Mouse (Mus musculus) retina, embryonic 14.5 days (tissue): ENCODE data around the gene Fuom.
"Not testable (repeated sequence)": the region's sequence is repeated elsewhere in the genome, so short reads cannot be mapped to it uniquely, and the experiment has no call there.

ENCODE experiments used
- DNase-seq: peaks from one replicate; pipeline ENCODE4 v3.0.0-alpha.2; 2015; ENCODE audit warnings: low spot score

Fuom gene

DNA sequence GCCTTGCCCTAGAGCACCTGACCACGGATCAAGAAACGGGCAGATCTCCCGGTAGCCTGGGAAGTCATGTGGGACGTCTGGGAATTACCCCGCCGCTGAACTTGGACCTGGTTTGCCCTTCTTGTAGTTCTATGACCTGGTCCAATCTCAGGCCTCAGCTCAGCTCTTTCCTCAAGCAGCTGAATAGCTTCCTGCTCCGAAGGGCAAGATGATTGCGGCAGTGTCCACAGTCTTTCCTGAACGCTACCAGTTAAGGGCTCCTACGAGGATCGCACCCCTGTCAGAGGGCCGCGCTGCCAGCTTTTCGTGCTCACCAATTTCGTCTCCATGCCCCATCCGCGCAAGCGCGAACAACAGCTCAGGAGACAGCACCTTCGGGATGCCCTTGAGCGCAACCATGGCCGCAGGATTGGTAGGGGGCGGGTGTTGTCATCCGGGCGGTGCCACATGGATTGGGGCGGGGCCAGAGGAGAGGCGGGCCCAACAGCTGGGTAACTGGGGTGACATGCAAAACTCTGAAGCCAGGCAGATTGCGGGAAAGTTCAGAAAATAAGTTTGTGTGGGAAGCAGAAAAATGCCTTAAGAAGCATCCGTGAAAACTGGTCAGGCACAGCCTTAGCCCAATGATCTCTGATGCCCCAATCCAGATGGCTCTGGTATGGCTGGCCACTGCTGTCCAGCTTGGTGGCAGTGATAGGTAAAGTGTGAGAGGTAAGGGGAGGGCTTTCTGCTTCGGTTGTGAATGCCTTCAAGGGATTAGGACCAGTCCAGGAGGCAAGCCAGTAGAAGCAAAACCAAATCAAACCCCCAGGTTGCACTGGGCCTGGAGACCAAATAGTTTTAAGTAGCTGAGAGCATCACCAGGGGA lies at the start of gene Fuom:
Gene Fuom (minus strand): TSS at position 449 of the 868 bp plus-strand sequence.
- peak; percentile 82 for DNase-seq

DNA sequence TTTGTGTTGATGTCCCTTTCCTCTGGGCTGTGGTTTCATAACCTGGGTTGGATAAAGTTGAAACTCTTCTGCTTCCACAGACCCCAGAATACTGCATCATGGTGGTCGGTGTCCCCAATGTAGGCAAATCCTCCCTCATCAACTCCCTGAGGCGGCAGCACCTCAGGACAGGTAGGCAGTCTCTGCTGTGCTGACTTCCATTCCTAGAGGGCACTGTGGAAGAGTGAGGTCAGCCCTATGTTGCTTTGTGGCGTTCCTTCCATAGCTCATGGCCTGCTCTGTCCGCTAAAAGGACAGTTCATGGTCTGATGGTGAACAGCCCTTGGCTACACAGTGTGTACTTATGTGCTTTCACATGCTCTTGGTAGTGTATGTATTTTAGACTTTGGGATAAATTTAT lies 42.3 kb upstream of the Fuom start:
- DNase-seq: no peak

DNA sequence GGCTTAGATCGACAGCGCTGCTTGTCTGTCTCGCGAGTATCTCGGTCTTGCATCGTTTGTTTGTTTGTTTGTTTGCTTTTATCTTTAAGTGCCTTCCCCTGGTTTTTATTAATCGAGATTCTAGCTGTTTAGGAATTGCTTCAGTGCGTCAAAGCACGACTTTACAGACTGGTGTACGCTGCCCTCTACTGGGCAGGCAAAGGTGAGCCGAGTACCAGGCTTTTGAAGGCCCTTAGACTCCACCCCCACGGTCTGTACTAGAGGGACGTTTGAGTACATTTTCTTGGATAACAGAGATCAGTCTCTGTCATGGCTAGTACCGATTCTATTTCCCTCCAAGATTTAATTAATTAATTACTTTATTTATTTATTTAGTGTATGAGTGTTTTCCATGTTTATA lies 39.1 kb upstream of the Fuom start:
- peak; percentile 80 for DNase-seq

DNA sequence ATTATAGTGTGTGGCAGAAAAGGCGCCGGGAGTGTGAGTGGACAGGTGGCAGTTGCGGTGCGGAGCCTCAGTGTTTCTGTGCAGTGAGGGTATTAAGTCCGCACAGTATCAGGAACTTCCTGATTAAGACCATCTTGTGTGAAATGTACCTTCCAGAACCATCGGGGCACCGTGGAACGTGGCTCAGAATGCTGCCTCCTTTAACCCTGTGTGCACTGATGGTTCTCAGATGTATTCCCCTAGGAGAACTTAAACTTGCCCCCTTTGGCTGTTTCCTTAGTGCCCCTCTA lies 35.7 kb upstream of the Fuom start:
- no peak for DNase-seq

DNA sequence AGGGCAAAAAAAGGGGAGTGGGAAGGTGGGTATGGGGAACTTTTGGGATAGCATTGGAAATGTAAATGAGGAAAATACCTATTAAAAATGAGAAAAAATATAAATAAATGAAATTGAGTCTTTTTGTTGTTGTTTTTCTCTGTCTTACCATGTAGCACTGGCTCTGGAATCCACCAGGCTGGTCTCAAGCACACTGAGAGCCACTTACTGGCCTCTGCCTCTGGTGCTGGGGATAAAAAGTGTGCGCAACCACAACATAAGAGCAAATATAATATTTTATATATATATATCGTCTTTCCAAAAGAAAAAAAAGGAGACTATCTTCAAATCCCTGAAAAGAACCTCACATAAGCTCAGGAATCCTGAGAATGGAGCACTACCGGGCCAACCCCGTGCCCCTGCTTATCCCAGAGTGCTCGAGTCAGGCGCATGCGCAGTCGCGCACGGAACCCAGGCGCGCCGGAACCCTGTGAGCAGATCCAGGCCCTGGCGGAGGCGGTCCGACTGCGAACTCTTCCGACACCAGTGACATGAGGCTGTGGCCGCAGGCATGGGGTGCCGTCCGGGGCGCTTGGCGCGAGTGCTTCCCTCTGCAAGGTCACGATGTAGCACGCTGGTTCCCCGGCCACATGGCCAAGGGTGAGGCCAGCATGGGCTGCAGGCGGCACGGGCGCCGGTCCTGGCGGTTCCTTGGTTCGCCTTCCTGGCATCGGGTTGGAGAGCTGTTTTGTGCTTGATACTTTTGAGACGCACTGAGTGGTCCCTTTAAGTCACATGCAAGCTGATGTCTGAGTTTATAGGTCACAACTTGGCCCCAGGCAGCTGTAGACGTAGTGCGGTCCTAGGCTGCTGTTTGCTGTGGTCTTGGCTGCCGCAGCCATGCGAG lies 35.1 kb upstream of the Fuom start, which contains the start of gene Mtg1:
Gene Mtg1 (plus strand): TSS at position 430 of the 886 bp plus-strand sequence.
- peak; percentile 93 for DNase-seq

DNA sequence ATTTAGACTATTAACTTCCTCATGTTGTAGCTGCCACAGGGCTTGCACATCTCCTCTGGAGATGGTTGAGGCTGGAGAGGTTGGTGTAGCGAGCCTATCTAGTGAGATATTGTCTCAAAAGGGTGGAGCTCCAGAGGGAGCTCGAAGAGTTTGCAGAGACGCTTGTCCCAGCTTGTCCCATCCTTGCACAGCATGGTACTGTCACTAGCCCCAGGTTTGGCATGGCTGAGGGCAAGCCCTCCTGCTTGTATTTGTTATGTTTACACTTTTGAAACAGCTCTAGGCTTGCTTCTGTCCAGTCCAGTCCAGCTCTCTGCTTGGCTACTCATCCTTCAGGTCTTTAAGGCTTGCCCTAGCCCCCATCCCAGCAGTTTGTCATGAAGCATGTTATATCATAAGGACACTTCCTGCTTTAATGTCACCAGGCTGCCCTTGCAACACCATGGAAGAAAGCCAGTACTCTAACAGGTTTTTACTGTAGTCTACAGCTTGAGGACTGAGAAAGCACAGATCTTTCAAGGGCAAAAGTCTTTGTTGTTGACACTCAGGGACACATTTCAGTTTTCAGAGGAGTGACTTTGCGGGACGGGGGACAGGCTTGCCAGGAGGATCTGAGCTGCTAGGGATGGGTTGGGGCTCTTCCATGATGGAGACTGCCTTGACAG lies 33.0 kb upstream of the Fuom start:
- DNase-seq: no peak

DNA sequence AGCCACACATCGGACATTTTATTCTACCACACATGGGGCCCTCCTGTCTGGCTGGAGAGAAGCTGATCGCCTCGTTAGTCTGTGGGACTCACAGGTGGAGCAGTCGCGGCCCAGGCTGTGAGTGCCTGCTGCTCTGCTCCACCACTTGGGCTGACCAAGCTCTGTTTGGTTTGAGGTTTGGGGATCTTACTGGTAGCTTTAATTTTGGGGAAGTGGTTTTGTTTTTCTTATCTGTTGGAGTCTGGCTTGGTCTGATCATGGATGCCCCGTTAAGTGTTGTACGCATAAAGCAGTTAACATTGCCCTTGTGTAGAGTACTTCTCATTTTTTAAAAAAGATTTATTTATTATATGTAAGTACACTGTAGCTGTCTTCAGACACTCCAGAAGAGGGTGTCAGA lies 31.8 kb upstream of the Fuom start:
- not testable (repeated sequence) for DNase-seq

DNA sequence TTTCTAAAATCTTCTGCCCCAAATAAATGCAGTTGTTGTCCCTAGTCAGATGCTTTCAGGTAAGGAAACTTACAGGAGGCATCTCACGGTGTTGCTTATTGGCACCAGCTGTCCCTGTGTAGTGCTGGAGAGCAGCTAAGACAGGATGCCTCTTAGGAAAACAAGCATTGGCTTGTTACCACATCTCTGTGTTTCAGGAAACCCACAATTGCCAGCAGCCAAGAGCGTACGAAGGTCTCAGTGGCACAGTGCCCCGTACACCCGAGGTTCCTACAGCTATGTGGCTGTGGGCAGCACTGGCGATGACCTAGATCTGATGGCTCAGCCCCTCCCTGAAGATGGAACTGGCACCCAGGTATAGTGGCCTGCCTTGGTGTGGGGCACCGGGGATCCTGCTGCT lies 29.9 kb upstream of the Fuom start:
- not testable (repeated sequence) for DNase-seq

DNA sequence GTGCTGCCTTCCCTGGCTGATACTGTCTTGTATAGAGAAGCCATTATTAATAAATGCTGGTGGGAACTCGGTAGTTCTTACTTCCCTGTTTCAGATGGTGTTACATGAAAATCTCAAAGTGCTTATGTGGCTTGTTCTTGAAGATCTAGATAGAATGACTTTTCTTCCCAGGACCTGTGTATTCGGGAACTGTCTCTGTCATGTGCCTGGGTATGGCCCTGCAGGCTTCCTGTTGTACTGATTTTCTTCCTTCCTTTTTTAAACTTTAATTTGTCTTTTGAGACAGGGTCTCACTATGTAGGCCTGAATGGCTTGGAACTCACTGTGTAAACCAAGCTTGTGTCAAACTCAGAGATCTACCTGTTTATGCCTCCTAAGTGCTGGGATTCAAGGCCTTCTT lies 25.7 kb upstream of the Fuom start:
- DNase-seq: no peak

DNA sequence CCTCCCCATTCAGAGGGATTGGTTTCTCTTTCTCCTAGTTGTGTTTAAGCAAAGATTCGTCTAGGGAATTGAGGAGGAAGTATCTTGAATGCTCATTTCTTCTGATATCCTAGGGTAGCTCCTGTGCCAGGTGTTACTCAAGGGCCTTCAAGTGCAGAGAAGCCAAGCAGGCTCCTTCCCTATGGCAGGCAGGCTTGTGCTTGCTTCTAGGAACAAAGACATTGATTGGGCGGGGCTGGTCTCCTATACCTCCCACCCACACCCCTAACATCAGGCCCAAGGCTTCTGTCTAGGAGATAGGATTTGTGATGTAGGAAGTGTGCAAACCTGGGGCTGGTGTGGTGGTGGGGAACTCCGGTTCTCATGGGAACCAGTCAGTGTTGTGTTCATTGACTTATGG lies 24.7 kb upstream of the Fuom start:
- DNase-seq: no peak

DNA sequence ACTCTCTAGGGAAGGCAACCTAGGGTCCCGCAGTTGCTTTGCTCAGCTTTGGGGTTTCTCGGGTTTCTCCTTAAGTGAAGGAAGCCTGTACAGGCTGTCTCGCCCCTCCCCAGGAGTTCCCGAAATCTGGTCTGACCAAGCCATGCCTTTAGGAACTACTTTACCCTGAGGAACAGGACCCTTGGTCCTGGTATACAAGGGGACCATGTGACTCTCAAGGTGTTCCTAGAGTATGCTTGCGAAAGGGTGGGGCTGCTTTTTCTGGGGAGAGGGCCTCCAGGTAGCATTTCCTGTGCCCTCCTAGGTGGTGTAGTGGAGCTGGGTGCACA lies 23.7 kb upstream of the Fuom start:
- DNase-seq: no peak

DNA sequence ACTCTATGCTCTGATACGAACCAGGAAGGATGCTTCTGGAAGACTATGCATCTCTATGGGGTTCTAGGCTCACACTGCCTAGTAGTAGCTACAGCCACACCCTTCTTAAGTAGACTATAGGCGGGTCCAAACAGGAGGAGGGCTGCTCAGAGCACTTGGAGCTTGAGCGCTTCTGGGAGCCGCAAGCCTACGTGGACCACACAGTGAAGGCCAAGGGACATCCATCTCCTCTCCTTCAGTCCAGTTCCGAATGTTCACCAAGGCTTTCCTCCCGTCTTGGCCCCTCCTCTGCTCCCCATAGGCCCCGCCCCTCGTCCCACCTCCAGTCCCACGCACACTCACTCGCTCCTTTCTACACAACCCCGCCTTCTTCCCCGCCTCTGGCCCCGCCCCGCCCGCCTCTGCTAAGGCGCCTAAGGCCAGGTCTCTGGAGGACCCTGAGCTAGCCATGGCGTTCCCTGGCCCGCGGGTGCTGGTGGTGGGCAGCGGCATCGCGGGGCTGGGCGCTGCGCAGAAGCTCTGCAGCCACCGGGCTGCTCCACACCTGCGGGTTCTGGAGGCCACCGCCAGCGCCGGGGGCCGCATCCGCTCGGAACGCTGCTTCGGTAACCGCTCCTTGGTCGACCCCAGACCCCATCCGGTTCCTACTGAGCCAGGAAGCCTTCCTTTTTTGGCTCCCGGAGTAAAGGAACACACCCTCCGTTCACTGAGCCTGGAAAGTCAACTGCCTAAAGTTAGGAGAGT lies 23.2 kb upstream of the Fuom start:
- DNase-seq: peak; percentile 88

DNA sequence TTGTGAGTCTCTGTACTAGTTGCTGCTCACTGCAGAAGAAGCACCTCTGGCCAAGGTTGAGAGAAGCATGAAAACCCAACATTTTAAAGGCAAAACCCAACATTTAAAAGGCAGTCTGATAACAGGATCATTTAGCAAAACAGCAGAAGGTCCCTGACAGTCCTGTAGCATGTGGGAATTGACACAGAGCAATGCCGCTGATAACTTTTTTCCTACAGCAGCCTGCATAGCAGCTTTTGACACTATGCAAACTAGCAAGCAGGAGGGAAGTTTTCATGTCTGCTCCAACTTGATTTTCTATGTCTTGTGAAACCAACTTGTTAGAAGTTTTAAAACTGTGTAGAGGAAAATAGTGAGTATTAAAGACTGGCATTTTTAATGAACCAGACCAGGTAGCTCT lies 22.1 kb upstream of the Fuom start:
- no peak for DNase-seq

DNA sequence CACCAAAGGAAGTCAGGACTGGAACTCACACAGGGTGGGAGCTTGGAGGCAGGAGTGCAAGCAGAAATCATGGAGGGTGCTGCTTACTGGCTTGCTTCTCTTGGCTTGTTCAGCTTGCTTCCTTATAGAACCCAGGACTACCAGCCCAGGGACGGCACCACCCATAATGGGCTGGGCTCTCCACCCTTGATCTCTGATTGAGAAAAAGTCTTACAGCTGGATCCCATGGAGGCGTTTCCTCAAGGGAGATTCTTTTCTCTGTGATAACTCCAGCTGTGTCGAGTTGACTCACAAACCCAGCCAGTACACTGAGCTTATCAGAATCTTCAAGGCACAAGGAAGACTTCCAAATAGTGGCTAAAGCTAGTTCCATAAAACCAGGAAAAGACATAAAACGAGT lies 20.5 kb upstream of the Fuom start:
- DNase-seq: no peak

DNA sequence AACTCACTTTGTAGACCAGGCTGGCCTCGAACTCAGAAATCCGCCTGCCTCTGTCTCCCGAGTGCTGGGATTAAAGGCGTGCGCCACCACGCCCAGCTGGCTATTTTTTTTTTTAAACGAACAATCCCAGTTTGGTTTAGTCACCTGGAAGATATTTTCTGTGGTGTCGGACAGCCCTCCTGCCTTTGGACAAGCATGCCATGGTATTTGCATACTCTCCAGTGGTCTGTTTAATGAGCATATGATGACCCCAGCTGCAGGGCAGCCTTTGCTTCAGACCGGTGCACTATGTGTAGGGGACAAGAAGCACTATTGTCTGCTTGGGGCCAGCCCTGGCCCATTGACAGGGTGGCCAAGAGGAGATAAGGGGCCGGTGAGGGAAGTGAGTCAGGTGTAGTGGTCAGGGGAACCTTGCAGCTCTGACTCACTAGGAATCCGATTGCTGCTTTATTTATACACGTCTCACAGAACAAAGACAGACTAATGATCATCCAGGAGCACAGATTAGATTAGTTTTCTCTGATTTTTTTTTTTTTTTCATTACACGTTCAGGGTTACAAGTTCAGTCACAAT lies 19.2 kb upstream of the Fuom start:
- DNase-seq: no peak

DNA sequence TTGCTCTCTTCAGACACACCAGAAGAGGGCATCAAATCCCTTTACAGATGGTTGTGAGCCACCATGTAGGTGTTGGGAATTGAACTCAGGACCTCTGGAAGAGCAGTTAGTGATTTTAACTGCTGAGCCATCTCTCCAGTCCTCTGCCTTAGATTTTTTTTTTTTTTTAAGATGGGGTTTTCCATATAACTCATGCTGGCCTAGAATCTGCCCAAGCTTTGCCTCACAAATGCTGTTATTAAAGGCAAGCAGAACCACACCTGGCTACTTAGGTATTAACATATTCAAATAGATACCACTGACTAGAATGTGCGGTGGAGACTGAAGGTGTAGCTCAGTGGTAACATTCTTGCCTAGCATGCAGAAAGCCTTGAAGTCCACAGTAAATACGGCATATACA lies 18.2 kb upstream of the Fuom start:
- DNase-seq: no peak

DNA sequence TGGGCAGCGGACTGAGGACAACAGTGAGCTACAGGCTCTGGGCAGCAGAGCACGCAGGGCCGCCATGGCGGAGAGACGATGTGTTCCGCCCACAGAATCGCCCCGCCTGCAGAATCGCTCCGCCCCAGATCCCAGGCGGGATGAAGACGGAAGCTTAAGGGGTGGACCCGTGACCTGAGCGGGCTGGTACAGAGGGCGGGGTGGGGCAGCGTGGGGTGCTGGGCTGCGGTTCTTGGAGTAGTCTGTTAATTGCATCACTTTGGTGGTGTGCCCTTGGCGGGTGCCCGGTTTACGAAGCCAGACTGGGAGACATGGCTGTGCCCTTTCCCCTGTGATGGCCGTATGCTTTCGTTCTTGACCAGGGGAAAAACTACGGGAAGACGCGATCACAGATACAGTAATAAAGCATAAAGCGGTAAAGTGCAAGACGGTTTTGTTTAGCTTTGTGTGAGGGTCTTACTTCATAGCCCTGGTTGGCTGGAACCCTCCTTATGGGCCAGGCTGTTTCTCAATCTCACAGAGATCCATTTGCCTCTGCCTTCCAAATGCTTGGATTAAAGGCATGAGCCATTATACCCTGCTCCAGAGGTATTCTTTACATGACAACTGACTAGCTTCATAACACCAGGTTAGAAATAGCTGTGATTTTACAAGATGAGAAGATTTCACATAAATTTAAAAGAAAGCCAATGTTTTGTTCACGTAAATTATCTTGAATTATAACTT lies 14.3 kb upstream of the Fuom start, which contains the start of gene Echs1:
Gene Echs1 (minus strand): TSS at position 148 of the 726 bp plus-strand sequence.
- DNase-seq: peak; percentile 85

DNA sequence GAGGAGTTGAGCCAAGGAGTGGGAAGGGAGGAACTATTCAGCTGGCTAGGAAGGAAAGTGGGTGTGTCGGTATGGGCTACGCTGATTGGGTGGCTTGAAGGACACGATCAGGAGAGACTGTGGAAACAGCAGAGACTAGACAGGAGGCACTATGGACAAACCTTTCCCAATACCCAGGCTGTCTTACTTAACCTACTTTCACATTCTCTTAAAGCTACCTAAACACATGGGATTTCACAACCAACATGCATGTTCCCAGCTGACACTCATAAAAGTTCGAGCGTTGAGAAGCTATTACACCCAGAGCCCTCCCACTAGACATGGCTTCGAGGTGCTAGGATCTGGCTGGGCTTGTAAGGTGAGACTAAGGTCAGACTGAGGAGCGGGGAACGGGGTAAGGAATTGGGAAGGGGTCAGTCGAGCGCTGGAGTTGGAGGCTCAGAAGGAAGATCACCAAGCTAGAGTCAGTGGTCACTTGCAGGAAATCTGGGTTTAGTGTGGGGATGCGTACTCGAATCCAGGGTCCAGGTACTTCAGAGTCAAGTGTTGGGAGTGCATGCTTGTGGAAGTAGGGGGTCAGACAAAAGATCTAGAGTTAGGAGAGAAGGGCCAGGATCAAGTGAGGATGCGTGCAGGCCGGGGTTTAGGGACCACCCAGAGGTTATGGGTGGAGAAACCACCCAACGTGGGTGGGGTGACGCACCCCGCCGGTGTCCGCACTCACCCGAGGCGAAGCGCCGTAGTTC lies 13.5 kb upstream of the Fuom start, which contains the start of gene Paox:
Gene Paox (plus strand): TSS at position 217 of the 746 bp plus-strand sequence.
- peak; percentile 71 for DNase-seq

DNA sequence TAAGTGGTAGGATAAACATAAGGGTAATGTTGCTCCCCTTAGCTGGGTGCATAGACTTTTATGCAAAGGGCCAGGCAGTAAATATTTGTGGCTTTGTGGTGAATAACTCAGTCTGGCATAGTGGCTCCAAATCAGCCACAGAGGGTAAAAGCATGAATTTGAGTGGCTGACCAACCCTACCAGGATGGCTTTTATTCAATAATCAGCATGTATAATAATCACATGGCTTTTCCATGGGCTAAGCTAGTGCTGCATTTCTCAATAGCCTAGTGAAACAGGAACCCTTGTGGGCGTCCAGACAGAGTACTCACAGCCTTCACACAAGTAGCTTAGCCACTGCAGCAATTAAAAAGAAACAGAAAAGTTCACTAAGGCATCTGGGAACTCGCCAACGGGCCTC lies 9.7 kb upstream of the Fuom start:
- DNase-seq: no peak

DNA sequence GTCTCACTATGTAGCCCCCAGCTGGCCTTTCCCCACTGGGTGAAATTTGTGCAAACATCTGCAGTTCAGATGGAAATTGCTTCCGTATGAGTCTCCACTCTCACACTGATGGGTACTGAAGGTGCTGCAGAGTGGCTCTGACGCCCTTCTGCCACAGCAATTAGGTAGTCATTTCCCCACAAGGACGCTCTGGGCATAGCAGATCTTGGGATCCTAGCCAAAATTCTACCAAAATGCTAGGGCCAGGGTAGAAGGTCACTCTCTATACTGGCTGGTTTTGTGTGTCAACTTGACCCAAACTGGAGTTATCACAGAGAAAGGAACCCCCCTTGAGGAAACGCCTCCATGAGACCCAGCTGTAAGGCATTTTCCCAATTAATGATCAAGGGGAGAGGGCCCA lies 1.8 kb upstream of the Fuom start:
- no peak for DNase-seq
